Mouse (Mus musculus) liver, postnatal 0 days (tissue): Measurements from ENCODE around the gene Pklr.

Experiments
- CTCF ChIP-seq: sonication (generic); IDR thresholded peaks from 2 replicates; pipeline ENCODE4 v1.5.1; 2016; ENCODE audit warnings: antibody characterized with exemption, low read depth
- EP300 ChIP-seq: IDR thresholded peaks from 2 replicates; pipeline ENCODE4 v1.6.1; 2016; ENCODE audit warnings: antibody characterized with exemption, low read depth, mild to moderate bottlenecking

GRCm38 (mm10) chr3:89136365-89136764 lies 423 bp downstream of the Pklr start:
- peak; percentile 66 for TF ChIP-seq CTCF
- TF ChIP-seq EP300: 0 out of 2 replicates have a peak, but pooled peaks have one; percentile 2
